Mouse (Mus musculus): Measurements from ENCODE around the gene Chmp1a.
"Not testable (repeated sequence)": the region's sequence is repeated elsewhere in the genome, so short reads cannot be mapped to it uniquely, and the experiment has no call there.

Gene Chmp1a

GRCm38 (mm10) chr8:123231742-123232141 is 19.2 kb upstream of the Chmp1a start:
- peak; percentile 33 for DNase-seq (ENCODE audit: low read depth)

GRCm38 (mm10) chr8:123230326-123230725 is 17.8 kb upstream of the Chmp1a start:
- DNase-seq (ENCODE audit: low read depth): not testable (repeated sequence)

DNA sequence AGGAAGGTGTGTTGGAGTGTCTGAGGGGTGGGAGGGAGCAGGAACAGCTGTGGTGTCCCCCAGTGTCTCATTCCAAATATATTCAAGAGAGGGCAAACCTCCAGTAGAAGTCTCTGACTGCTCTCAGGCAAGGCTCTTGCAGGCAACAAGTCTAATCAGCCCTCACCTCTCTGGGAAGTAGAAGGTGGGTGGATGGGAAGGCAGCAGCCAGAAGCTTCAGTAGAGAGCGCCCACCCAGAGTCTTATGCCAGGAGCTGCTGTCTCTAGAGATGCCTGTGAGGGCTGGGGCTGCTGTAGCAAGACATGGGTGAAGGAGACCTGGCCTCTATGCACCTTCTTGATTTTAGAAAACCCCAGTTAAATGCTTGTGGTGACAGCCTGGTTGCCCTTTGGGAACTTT is 15.9 kb upstream of the Chmp1a start:
- DNase-seq (ENCODE audit: low read depth): no peak

DNA sequence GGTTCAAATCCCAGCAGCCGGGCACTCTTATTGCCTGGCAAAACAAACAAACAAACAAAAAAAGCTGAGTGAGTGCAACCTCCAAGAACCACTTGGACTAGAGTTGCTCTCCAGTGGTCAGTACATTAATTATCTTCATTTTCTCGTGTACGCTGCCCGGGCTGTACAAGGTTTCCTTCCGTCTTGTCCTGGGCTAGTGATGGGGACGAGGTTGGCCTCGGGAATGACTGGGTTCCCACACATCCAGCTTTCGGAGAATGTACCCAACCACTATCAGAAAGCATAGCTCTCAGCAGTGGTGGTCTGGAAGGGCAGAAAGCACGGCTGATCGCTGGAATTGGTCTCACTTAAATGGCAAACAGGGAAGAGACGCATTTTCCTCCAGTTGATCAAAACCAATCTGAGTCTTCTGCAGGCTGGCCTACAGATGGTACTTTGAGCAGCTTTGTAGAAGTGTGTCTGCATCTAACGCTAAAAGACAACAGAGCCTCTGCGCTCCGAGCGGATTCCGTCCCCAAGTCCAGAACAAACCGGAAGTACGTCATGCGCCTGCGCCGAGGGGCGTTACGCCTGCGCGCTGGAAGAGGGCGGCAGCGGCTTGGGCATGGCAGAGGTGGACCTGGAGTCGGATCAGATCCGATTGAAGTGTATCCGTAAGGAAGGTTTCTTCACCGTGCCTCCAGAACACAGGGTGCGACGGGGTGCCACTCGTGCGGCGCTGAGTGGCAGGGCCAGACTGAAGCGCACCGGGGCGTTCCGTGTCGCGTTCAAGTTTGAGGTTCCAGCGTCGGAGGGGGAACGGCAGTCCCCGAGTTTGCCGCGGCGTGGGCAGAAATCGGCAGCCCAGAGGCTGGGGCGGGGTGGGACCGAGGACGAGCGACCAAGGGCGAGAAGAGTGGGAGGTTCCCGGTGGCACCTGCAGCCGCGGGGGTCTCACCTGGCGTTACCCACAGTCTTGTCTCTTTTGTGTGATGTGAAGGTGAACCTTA is 12.0 kb upstream of the Chmp1a start, which contains the start of gene Cdk10:
Gene Cdk10 (plus strand): TSS at position 565 of the 989 bp plus-strand sequence.
- DNase-seq (ENCODE audit: low read depth): peak; percentile 93

DNA sequence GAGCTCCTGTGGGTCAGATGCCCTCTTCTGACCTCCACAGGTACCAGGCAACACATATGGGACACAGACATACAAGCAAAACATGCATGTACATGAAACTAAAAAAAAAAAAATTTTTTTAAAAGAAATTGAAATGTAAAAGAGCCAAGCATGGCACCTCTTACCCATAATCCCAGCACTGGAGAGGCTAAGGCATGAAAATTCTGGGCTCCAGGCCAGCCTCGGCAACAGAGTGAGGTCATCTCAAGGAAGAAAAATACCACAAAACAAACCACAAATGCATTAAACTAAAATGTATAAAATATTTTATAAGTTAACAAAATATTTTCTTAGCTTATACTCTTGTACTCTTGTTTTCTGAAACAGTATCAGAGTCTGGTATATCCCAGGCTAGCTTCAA is 8.4 kb upstream of the Chmp1a start:
- DNase-seq (ENCODE audit: low read depth): peak; percentile 78

DNA sequence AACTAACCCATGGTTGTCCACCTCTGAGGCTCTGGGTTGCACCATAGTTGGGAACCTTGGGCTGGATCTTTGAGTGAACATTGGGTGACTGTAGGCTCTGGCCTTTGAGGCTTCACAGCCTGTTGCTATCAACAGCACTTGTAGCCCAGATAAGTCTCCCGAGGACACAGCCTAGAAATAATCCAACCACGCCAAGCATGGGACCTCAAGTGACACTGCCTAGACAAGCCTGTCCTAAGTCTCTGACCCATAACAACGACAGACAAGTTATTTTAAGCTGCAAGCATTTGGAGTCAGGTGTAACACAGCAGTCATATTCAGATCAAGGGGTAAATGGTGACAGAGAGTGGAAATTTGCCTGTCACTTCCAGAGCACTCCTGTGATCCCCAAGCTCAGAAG is 2.9 kb upstream of the Chmp1a start:
- DNase-seq (ENCODE audit: low read depth): no peak

DNA sequence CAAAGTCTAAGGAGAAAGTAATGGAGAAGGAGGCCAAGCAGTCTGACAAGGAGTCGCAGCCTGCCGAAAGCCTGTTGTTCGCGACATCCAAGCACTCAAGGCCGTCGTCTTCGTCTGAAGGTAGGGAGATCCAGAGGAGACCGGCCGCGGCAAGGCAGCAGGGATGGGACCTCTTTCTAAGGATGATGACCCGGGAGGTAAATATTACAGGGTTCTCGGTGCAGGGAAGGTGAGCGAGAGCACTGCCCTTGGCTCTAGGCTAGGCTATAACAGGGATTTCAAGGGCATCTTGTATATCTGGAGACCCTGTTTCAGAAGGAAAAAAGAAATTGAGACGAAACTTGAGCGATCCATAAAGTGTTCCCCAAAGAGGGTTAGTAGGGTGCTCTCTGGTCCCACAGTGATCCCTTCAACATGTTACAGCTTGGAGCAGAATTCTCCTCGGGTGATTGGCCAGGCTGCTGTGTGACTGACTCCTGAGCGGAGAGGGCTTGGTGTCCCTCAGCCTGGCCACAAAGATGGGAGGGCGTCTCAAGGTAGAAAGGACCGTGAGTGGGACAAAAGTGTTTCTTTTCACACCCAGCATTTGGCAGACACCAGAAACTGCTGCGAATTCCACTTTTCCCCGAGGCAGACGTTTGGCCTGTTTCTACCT is 682 bp upstream of the Chmp1a start:
- no peak for DNase-seq (ENCODE audit: low read depth)

- peak; percentile 54 for DNase-seq (ENCODE audit: low read depth)
These were observed 687 bp downstream of the Chmp1a start for GRCm38 (mm10) chr8:123211876-123212275.

DNA sequence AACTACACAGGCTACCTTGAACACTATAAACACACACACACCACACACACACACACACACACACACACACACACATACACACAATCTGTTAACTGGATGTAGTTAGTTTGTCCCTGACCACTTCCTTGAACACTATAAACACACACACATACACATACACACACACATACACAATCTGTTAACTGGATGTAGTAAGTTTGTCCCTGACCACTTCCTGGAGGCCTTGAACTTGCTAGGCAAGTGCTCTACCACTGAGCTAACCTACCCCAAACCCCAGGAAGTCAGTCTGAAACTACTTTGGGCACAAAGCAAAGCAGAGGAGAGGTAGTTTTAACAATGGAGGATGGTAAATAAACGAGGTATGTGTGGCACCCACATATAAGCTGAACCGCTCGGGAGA is 9.0 kb downstream of the Chmp1a start:
- peak; percentile 95 for DNase-seq (ENCODE audit: low read depth)

GRCm38 (mm10) chr8:123202288-123202687 is 10.3 kb downstream of the Chmp1a start:
- peak; percentile 79 for DNase-seq (ENCODE audit: low read depth)

DNA sequence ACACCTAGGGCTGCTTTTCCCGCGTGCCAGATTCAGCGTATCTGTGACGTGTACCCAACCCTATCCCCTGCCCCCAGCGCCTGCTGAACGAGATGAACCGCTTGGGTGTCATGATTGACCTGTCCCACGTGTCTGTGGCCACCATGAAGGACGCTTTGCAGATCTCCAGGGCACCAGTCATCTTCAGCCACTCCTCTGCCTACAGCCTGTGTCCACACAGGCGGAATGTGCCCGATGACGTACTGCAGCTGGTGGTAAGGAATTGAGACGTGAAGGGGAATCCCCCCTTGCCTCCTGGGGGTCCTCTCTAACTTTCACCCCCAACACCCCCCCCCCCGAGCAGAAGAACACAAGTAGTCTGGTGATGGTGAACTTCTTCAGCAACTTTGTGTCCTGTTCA is 12.7 kb downstream of the Chmp1a start:
- no peak for DNase-seq (ENCODE audit: low read depth)

DNA sequence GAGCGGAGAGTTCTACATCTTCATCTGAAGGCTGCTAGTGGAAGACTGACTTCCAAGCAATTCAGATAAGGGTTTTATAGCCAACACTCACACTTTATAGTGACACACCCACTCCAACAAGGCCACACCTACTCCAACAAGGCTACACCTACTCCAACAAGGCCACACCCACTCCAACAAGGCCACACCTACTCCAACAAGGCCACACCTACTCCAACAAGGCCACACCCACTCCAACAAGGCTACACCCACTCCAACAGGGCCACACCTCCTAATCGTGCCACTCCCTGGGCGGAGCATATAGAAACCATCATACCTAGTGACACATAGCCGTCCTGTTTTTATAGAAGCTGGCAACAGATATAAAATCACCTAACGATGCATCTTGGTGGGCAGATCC is 15.5 kb downstream of the Chmp1a start:
- DNase-seq (ENCODE audit: low read depth): peak; percentile 68

DNA sequence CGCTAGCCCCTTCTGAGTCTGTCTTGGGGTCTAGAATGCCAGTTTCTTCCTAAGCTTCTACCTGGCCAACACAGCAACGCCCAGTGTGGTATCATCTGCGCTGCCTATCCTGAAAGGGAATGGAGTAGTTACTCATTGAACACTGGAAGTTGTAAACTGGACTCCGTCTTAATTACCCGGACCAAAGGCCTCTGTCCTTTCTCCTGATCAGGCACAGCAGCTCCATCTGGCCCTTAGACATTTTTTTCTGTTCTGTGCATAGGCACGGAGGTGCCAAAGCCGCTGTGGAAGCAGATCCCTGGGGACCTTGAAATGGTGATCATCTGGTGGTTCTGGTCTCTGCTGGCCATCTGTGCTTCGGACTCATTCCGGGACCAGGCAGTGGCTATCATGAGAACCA is 18.8 kb downstream of the Chmp1a start:
- no peak for DNase-seq (ENCODE audit: low read depth)

- peak; percentile 28 for DNase-seq (ENCODE audit: low read depth)
These were observed 20.7 kb downstream of the Chmp1a start for GRCm38 (mm10) chr8:123191908-123192307.

- DNase-seq (ENCODE audit: low read depth): peak; percentile 82
These were observed 21.9 kb downstream of the Chmp1a start for GRCm38 (mm10) chr8:123190678-123191077.

- DNase-seq (ENCODE audit: low read depth): no peak
These were observed 23.7 kb downstream of the Chmp1a start for GRCm38 (mm10) chr8:123188841-123189240.

GRCm38 (mm10) chr8:123188006-123188405 is 24.6 kb downstream of the Chmp1a start:
- no peak for DNase-seq (ENCODE audit: low read depth)

DNA sequence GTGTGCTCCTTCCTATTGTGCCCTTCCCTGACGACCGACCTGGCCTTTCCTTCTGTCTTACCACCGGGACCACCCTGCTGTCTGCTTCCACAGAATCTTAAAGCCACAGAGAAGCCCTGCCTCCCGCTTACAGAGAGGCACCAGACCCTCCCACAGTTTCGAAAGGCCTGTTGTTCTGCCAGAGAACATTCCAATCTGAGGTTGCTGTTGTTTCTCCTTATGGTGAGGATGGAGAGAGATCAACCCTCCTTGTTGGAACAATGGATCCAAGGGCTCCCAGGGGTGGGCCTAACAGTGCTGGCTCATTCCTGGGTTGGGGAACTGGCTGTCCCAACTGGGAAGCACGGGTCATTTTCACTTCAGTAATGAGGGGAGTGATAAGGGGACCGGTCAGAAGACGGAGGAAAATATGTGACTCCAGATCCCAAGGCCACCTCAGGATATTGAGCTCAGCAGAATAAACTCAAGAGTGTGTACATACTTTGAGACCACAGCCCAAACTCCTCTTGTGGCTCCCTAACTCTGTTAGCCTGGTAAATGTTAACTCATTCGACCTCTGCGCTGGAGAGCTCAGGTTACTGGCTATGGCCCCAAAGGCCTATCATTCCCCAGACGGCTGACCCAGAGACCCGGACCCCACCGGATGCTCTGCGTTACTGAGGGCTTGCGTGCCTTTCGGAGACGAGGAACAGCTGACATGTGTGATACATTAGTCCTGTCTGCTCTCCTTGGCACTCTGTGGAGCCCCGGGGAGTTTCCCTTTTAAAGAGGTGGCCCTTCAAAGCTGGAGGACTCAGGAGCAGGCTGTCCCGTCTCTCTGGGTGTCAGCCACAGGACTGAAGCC is 26.8 kb downstream of the Chmp1a start, which contains the start of gene Dpep1:
Gene Dpep1 (plus strand): TSS at position 677 of the 844 bp plus-strand sequence.
- no peak for DNase-seq (ENCODE audit: low read depth)

- no peak for DNase-seq (ENCODE audit: low read depth)
These were observed 31.2 kb downstream of the Chmp1a start for GRCm38 (mm10) chr8:123181391-123181790.

GRCm38 (mm10) chr8:123157888-123158465 is 54.6 kb downstream of the Chmp1a start, which contains the start of gene Sult5a1:
Gene Sult5a1 (minus strand): TSS chr8:123158315.
- DNase-seq (ENCODE audit: low read depth): no peak

GRCm38 (mm10) chr8:123156070-123156773 is 56.3 kb downstream of the Chmp1a start:
- no peak for DNase-seq (ENCODE audit: low read depth)

All from 416B (cell line).